Mouse (Mus musculus): ENCODE results near the gene Gm42688.

The Gm42688 gene

DNA sequence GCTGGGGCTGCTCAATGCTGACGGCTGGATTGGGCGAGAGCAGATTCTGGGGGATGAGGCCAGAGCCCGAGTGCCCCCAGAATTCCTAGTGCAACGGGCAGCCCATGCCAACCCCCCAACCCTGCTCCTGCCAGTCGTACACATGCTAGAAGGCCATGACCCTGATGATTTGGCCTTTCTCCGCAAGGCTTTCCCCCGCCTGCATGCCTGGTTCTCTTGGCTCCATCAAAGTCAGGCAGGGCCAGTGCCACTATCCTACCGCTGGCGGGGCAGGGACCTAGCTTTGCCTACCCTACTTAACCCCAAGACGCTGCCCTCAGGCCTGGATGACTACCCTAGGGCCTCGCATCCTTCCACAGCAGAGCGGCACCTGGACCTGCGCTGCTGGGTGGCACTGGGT, 16.2 kb downstream of the Gm42688 start:
- no peak for DNase-seq (ENCODE audit: low read depth, low spot score)

GRCm38 (mm10) chr6:83118369-83118768, 17.0 kb downstream of the Gm42688 start:
- DNase-seq (ENCODE audit: low read depth, low spot score) = no peak

- no peak for DNase-seq (ENCODE audit: low read depth, low spot score)
Measured at GRCm38 (mm10) chr6:83118825-83119733, 17.7 kb downstream of the Gm42688 start.

DNA sequence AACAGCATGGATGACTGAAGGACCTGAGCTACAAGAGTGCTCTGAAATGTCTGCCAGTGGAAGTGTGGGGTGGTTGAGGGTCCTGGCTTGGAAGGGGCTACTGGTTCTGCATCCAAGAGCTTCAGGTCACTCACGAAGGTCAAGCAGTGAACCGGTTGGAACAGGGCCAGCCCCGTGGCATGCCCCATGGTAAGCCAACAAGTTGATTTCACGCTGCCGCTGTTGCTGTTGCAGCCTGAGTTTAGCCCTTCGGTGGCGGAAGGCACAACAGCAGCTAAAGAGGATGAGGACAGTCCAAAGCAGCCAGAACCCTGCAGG, 18.3 kb downstream of the Gm42688 start:
- DNase-seq (ENCODE audit: low read depth, low spot score) = no peak

GRCm38 (mm10) chr6:83120930-83121862, 19.8 kb downstream of the Gm42688 start, which contains the start of gene Wbp1:
TSS of gene Wbp1 (minus strand) at chr6:83121559.
- DNase-seq (ENCODE audit: low read depth, low spot score) = peak; percentile 97

- no peak for DNase-seq (ENCODE audit: low read depth, low spot score)
Measured at GRCm38 (mm10) chr6:83121863-83122710, 20.7 kb downstream of the Gm42688 start.

DNA sequence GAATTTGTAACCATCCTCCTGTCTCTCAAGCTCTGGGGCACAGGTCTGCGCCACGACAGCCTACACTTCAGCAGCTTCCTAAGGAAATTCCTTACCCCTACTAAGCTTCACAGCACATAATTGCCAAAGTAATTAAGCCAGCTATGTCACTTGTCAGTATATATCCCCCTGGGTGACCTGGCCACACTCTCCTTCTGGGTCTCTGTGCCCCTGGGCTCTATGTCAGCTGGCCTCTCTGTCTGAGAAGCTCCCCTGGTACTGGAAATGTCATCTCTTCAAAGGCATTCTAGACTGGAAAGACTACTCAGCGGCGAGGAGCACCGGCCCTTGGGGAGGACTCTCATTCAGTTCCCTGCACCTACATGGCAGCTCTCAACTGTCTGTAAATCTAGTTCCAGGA, 21.5 kb downstream of the Gm42688 start:
- no peak for DNase-seq (ENCODE audit: low read depth, low spot score)

DNA sequence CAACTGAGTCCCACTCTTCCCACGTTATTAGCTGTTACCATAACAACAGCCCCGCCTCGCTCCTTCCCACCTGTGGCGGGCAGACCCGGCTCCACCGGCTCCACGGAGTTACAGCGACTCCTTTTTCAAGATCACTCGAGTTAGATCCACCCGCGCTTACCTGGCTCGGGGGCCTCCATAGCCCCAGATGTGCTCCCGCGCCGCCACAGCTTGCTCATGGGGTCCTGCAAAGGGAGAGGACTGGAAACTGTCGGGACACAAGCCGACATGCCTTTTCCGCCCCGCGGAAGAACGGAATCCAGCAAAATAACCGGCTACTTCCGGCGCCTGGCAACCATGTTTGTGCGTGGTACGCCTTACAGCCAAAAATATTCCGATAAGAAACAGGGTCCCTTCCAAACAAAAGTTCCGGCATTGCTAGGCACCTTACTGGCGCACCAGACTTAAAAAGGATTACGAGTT, 23.5 kb downstream of the Gm42688 start:
- DNase-seq (ENCODE audit: low read depth, low spot score) = peak; percentile 87

DNA sequence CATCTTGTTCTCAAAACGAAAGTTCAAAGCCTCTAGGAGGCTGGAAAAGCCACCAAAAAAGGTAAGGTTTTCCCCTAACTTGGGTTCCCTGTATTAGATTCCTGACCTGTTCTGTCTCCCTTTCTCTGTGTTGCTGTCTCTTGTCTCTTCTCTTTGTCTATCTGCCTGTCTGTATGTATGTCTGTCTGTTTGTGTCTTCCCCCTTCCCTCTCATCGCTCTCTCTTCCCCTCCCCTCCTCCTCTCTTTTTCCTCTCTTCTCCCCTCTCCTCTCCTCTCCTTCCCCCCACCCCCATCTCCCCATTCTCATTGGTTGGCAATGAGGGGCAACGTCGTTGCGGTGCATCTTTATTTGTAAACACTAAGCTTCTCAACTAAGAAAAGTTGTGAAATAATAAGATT, 23.9 kb downstream of the Gm42688 start, which contains the start of gene Ino80b:
TSS of gene Ino80b (minus strand) at position 101 of the 400 bp plus-strand sequence.
- DNase-seq (ENCODE audit: low read depth, low spot score) = no peak

GRCm38 (mm10) chr6:83127419-83127818, 26.0 kb downstream of the Gm42688 start:
- no peak for DNase-seq (ENCODE audit: low read depth, low spot score)

DNA sequence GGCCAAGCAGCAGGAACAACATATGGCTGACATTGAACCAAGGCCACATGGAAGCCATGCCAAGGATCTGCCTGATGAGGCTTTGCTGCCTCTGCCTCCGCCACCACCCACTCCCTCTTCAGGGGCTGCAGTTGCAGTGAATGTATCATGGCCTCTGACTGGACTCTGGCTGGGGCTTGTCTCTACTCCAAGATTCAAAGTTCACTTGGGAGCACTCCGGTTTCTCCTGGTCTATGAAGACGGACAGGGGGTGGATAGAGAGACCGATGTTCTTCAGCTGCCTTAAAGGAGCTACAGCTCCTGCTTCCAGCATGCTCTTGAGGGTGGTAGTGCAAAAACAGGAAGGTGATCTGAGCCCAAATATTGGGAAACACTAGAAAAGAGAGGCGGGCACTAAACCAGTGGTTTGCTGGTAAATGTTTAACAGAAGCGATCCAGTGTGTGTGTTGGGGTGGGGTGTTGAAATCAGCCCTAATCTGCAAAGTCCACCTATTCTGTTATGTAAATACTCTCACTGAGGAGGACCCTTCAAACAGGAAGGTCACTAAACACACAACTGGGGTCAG, 30.1 kb downstream of the Gm42688 start:
- DNase-seq (ENCODE audit: low read depth, low spot score) = no peak

DNA sequence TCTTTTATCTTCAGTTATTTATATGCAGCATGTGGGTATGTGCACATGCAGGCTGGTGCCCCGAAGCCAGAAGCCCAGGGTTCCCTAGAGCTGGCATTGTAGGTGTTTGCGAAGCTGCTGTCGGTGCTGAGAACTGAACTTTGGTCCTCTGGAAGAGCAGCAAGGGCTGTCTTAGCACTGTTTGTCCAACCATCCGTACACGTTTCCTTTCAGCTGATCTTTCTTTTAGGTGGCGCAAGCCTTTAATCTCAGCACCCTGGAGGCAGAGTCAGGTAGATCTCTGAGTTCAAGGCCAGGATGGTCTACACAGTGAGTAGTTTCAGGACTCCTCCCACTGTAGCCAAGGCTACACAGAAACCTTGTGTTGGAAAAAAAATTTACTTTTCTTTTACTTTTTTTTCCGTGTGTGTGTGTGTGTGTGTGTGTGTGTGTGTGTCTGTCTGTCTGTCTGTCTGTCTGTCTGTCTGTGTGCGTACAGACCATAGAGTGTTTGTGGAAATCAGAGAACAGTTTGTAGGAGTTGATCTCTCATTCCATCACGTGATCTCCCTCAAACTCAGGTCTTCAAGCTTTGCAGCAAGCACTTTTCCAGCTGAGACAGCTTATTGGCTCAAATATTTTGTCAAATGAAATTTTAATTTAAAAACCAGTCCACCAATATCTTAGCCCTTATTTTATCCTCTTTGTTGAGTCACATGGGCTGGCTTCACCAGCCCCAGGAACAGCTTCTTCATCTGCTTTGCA, 30.9 kb downstream of the Gm42688 start:
- DNase-seq (ENCODE audit: low read depth, low spot score) = no peak

DNA sequence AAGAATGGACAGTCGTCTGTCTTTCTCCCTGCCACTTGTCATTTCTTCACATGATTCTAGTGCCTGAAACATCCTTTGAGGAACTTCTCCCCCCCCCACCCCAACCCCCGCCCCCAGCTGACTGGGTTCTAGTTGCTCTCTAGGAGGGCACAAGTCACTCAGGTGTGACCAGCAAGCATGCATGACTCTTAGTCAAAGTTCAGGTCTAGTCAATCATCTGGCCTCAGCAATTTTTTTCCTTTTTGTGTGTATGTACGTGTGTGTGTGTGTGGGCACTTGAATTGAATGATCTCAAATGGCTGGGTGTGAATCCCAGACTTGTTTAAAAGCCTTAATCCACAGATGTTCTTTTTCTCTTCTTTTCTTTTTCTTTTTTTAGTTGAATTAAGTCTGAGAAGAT, 32.8 kb downstream of the Gm42688 start:
- DNase-seq (ENCODE audit: low read depth, low spot score) = no peak

DNA sequence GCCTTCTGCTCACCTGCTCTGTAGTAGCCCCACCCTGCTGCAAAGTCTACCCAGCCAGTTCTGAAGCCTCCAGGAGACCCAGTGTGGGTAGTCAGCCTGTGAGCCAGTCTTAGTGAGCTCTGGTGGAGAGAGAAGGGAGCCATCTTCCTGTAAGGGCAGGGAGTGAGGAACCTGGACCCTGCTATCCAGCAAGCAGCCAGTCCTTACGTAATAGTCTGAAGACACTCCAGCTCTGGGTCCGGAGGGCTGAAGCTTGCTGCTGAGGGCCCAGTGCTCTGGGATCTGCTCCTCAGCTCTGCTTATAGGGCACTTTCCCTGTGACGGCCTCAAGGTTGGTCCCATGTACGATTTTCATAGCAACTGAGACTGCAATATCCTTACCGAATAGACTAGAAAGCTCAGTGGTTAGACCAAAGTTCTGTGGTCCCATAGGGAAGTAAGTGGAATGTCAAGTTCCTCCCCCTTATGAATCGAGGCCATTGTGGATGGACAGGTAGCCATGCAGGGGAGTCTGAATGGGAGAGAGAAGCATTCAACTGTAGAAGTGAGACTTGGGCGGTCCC, 33.6 kb downstream of the Gm42688 start, which contains the start of gene Rtkn:
TSS of gene Rtkn (plus strand) at position 513 of the 563 bp plus-strand sequence.
- no peak for DNase-seq (ENCODE audit: low read depth, low spot score)

DNA sequence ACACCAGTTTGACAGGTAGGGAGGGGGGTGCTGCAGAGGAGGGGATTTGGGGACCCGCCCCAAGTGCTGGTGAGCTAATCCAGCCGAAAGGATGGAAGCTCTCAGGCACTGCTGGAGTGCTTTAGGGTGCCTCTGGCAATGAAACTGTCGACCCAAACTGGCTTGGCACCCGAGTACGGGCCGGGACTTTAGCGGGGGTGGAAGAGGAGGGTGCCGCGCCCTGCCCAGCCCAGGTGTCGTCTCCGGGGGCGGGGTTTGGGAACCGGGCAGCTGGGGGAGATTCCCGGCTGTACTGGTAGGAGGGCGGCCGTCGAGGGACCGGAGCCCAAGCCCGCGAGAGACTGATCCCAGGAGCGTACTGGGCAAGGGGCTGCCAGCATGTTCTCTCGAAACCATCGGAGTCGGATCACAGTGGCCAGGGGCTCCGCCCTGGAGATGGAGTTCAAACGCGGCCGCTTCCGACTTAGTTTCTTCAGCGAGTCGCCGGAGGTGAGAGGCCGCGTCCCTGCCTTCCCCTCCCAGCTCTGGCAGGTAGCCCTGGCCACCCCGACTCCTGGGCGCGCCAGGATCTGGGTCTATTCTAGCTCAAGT, 34.2 kb downstream of the Gm42688 start:
- DNase-seq (ENCODE audit: low read depth, low spot score) = no peak

DNA sequence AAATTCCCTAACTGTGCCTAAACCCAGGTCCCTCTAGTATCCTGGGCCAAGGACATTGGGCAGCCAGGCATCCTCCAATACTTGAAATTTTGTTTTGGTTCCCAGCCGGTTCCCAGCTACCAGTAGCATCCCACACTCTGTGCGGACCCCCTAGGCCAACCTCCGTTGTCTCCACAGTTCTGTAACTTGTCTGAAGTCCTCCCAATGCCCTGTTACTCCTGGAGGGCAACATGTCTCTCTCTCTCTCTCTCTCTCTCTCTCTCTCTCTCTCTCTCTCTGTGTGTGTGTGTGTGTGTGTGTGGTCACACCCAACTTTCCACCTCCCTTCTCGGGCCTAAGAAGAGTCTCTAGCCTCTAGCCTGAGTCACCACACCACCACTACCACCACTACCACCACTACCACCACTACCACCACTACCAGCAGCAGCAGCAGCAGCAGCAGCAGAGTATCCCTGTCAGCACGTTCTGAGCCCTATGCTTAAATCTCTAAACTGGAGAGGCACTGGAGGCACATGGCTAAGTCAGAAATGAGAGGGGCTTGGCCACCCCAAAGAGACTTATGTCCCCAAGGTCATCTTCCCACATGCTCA, 35.0 kb downstream of the Gm42688 start:
- no peak for DNase-seq (ENCODE audit: low read depth, low spot score)

DNA sequence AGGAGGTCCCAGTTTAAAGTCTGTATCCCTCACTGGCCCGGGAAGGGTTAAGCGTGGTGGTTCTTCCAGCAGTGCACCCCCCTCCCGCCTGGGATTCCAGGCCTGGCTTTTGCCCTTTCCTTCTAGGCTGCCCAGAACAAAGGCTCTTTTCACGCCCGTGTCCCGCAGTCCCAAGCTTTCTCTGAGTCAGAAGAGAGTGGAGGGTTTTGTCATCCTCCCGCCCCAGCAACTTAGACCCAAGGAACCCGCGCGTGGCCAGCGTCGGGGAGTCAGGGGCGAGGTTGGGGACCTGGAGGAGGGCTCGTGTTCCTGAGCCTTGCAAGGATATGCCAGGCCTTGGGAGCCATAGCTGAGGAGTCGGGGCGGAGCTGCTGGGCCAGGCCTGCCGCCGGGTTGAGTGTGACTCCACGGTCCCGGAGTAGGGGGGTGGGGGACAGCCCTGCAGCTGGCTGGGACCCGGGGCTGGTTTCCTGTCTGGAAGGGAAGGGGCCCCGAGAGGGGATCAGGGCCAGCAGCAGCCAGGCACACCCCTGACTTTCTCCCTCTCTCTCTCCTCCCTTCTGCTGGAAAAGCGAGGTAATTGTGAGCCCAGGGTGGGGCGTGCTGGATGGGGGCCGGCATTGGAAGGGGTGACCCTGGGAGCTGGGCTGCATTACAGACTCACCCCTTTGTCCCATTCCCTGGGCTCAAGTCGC, 35.6 kb downstream of the Gm42688 start:
- peak; percentile 73 for DNase-seq (ENCODE audit: low read depth, low spot score)

DNA sequence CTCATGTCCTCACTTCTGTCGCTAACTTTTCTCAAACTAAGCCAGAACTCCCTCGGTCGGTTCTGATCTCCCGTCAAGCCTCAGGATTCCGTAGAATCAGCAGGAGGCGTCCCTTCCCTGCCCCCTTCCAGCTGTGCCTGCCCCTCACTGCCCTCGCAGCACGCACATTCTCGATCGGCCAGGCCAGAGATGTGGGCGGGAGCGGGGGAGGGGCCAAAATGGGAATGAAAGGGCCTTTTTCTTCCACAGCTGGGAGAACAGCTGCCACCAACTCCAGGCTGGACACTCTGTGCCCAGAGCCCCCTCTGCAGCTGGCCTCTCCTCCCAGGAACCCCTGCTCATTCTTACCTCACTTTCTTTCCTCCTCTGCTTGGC, 36.1 kb downstream of the Gm42688 start:
- DNase-seq (ENCODE audit: low read depth, low spot score) = peak; percentile 84

- no peak for DNase-seq (ENCODE audit: low read depth, low spot score)
Measured at GRCm38 (mm10) chr6:83138056-83138455, 36.6 kb downstream of the Gm42688 start.

Data from embryo, embryonic 11.5 days (tissue).